In the genomic region with DNA sequence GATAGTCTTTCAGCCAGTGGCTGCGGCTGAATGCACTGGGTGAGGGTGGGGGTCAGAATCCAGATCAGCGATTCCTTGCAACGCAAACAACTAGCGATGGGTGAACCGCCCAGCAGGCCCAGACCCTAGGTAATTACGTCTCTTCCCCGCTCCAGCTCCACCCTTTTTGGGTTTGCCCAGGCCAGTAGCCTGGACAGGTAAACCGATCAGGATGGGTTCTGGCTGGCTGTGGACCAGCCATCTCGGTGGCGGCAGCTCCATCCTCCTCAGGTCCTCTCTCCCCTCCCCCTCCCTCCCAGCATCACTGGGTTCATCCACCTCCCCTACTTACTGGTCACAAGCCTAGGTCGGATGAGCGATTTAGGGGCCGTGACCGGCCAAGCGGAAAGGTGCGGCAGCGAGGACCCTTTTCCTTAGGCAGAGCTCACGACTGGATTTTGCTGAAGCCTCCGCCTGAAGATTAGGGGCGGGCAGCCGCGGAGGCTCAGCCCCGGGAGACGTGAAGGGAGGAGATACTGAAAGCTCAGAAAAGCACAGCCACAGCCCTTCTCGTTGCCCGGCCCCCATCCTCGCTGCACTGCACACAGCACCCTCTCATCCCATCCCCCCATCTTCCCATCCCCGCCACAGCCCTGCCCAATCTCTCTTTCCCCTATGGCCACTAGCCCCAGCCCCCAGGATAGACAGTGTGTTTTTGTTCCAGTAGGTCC, we compare ENCODE assay signal across 9 mouse cellular contexts. TPM values are rescaled to one million over a fixed set of nuclear protein-coding genes. Genes with fewer than 3 reads are reported as not detected.
A peak's percentile ranks its signal among the peaks of the same experiment; 100 is the strongest.
DNase-seq lines count a peak whose midpoint lies in the region; ATAC-seq and TF ChIP-seq lines count a peak whose summit lies in the region.
"Had no signal": no experiment of that assay in that cellular context is flagged by ENCODE, and none has a peak within 500 bp of the region (broad histone marks: within the 10 kb centered on the region; RNA-seq: fewer than 3 reads in every experiment).

Gene Sprn (minus strand): TSS at position 660 of the 710 bp plus-strand sequence.

- no peaks in the 10 kb centered on the region for H3K9me3 ChIP-seq in heart, embryonic 11.5 days (replicated peaks; ENCODE audit: control insufficient read depth, low read length)
- H3K9me3 ChIP-seq in heart, postnatal 0 days (replicated peaks; ENCODE audit: control insufficient read depth, low read length) = no peaks in the 10 kb centered on the region
- no peaks in the 10 kb centered on the region for H3K9me3 ChIP-seq in lung, postnatal 0 days (ENCODE audit: low read length)

- peaks cover 44% of the 10 kb centered on the region for H3K27me3 ChIP-seq in heart, embryonic 11.5 days (ENCODE audit: control insufficient read depth, insufficient read depth, low read length)
- H3K27me3 ChIP-seq in heart, postnatal 0 days (ENCODE audit: control insufficient read depth, insufficient read depth, low read length) = peaks cover 33% of the 10 kb centered on the region
- peaks cover 20% of the 10 kb centered on the region; the same call in 1 of the 2 replicates for H3K27me3 ChIP-seq in lung, postnatal 0 days (replicated peaks; ENCODE audit: insufficient read depth, low read length)
- H3K27me3 ChIP-seq in thymus, adult 2 months (ENCODE audit: control insufficient read depth, insufficient read depth, low read length) = no peaks in the 10 kb centered on the region; the same call in 1 of the 2 replicates

- H3K4me2 ChIP-seq in heart, embryonic 11.5 days = peak within 1 kb of the TSS; percentile 53
- H3K4me2 ChIP-seq in heart, postnatal 0 days (ENCODE audit: low read depth, low read length) = peak within 1 kb of the TSS; percentile 24
- H3K4me2 ChIP-seq in lung, postnatal 0 days (replicated peaks; ENCODE audit: low read depth, low read length) = no peak within 1 kb of the TSS

- TF ChIP-seq POLR2A in cortical plate, adult 2 months (IDR thresholded peaks at IDR 0.05; ENCODE audit: extremely low read depth, insufficient read depth, low read length) = peak; percentile 87
- no peak for TF ChIP-seq POLR2A in thymus, adult 2 months (IDR thresholded peaks at IDR 0.05; ENCODE audit: control insufficient read depth, extremely low read depth, insufficient read depth, low read length, poor library complexity)

- H3K9ac ChIP-seq in heart, embryonic 11.5 days (ENCODE audit: low read depth, low read length) = no peak within 1 kb of the TSS
- no peak within 1 kb of the TSS for H3K9ac ChIP-seq in heart, postnatal 0 days (replicated peaks; ENCODE audit: low read depth, low read length)
- no peak within 1 kb of the TSS for H3K9ac ChIP-seq in lung, postnatal 0 days (replicated peaks; ENCODE audit: low read depth)

- no peaks in the 10 kb centered on the region; the same call in none of the 2 replicates for H3K36me3 ChIP-seq in heart, embryonic 11.5 days (ENCODE audit: control insufficient read depth, insufficient read depth, low read length)
- H3K36me3 ChIP-seq in heart, postnatal 0 days (replicated peaks; ENCODE audit: control insufficient read depth, insufficient read depth, low read length) = no peaks in the 10 kb centered on the region
- no peaks in the 10 kb centered on the region for H3K36me3 ChIP-seq in lung, postnatal 0 days (ENCODE audit: insufficient read depth, low read length)
- no peaks in the 10 kb centered on the region for H3K36me3 ChIP-seq in thymus, adult 2 months (ENCODE audit: control insufficient read depth, insufficient read depth, low read length)

- intact Hi-C loops in heart, postnatal 25 days (cut with DNase I) = no loop called here
- intact Hi-C loops in left cerebral cortex, postnatal 25 days (cut with DNase I) = loop anchor here (5.0 to 10.0 kb wide), 2 partner anchors 580 to 673 kb away; no protein-coding TSS in a partner anchor

- TF ChIP-seq CTCF in cortical plate, adult 2 months (IDR thresholded peaks at IDR 0.05; ENCODE audit: extremely low read depth, insufficient read depth, low read length) = no peak
- no peak for TF ChIP-seq CTCF in heart, postnatal 0 days (IDR thresholded peaks at IDR 0.05; ENCODE audit: low read depth)
- TF ChIP-seq CTCF in lung, postnatal 0 days (IDR thresholded peaks at IDR 0.05) = no peak
- TF ChIP-seq CTCF in thymus, adult 2 months (IDR thresholded peaks at IDR 0.05; ENCODE audit: borderline replicate concordance, control insufficient read depth, extremely low read depth, insufficient read depth, low read length, poor library complexity) = no peak

- H3K27ac ChIP-seq in heart, embryonic 11.5 days (ENCODE audit: low read depth, low read length) = no peak within 1 kb of the TSS
- H3K27ac ChIP-seq in cortical plate, adult 2 months (ENCODE audit: insufficient read depth, low read length) = peak within 1 kb of the TSS; percentile 89
- H3K27ac ChIP-seq in heart, postnatal 0 days (ENCODE audit: low read depth) = no peak within 1 kb of the TSS
- no peak within 1 kb of the TSS for H3K27ac ChIP-seq in lung, postnatal 0 days (ENCODE audit: low read length)
- H3K27ac ChIP-seq in thymus, adult 2 months (ENCODE audit: control insufficient read depth, insufficient read depth, low read length) = no peak within 1 kb of the TSS

- ATAC-seq in heart, embryonic 11.5 days (replicated peaks; ENCODE audit: insufficient number of reproducible peaks, low FRiP score, low TSS enrichment) = no peak
- no peak for ATAC-seq in heart, postnatal 0 days (ENCODE audit: insufficient read depth, low read depth)
- no peak for ATAC-seq in lung, postnatal 0 days

- H3K4me1 ChIP-seq in heart, embryonic 11.5 days (ENCODE audit: control insufficient read depth, insufficient read depth, low read length) = peaks cover 2% of the 10 kb centered on the region; the same call in 1 of the 2 replicates
- H3K4me1 ChIP-seq in cortical plate, adult 2 months (ENCODE audit: control insufficient read depth, insufficient read depth, low read length) = peaks cover 3% of the 10 kb centered on the region
- H3K4me1 ChIP-seq in heart, postnatal 0 days (ENCODE audit: control insufficient read depth, insufficient read depth) = no peaks in the 10 kb centered on the region
- H3K4me1 ChIP-seq in lung, postnatal 0 days (ENCODE audit: insufficient read depth, low read depth, low read length) = no peaks in the 10 kb centered on the region
- H3K4me1 ChIP-seq in thymus, adult 2 months (replicated peaks; ENCODE audit: control insufficient read depth, insufficient read depth, low read length) = no peaks in the 10 kb centered on the region

- no peak for TF ChIP-seq EP300 in heart, postnatal 0 days (IDR thresholded peaks at IDR 0.05; ENCODE audit: low read depth)
- TF ChIP-seq EP300 in lung, postnatal 0 days (IDR thresholded peaks at IDR 0.05) = no peak

- no peak for DNase-seq in heart, postnatal 25 days (ENCODE audit: low spot score)
- DNase-seq in heart, postnatal 0 days (ENCODE audit: low spot score) = no peak
- DNase-seq in left cerebral cortex, postnatal 25 days (ENCODE audit: low spot score in 2 of 2) = peak; percentile 80 to 91
- peak; percentile 51 for DNase-seq in retina, postnatal 7 days (ENCODE audit: low read depth, low spot score)
- DNase-seq in lung, postnatal 0 days (ENCODE audit: low spot score) = no peak
- DNase-seq in thymus, adult 2 months = no peak

- H3K4me3 ChIP-seq in heart, embryonic 11.5 days (ENCODE audit: low read depth, low read length) = peak within 1 kb of the TSS; percentile 22; the same call in 1 of the 2 replicates
- H3K4me3 ChIP-seq in cortical plate, adult 2 months (ENCODE audit: insufficient read depth, low read length) = peak within 1 kb of the TSS; percentile 82
- H3K4me3 ChIP-seq in heart, postnatal 0 days (ENCODE audit: low read depth, low read length) = peak within 1 kb of the TSS; percentile 24
- H3K4me3 ChIP-seq in lung, postnatal 0 days (ENCODE audit: low read depth, low read length) = no peak within 1 kb of the TSS
- H3K4me3 ChIP-seq in thymus, adult 2 months (ENCODE audit: control insufficient read depth, insufficient read depth, low read length) = no peak within 1 kb of the TSS

- WGBS in heart, embryonic 11.5 days (ENCODE audit: insufficient replicate concordance) = 5% methylated on average over 28 of the region's 28 CpGs
- WGBS in heart, postnatal 0 days = 6% methylated on average over 28 of the region's 28 CpGs
- WGBS in lung, postnatal 0 days = 4% methylated on average over 28 of the region's 28 CpGs
- 20% methylated on average over 28 of the region's 28 CpGs for WGBS in thymus, adult 2 months

RNA-seq across cellular contexts. Expression of gene Sprn, which starts in this region (rescaled TPM):
- 0.04 TPM in 1 of 2 replicates, not detected in the other for polyA plus RNA-seq in heart, embryonic 11.5 days (2014; fragmentation: Nextera tagmentation; extraction: Ambion mirVana)
- total RNA-seq in heart, postnatal 25 days (2021) = under 1 TPM; 0.36 to 0.84 TPM
- polyA plus RNA-seq in cortical plate, adult 2 months (2012; rRNA removed) = 128 and 142 TPM in 2 replicates
- 0.61 TPM in 1 of 2 replicates, not detected in the other for total RNA-seq in heart, postnatal 0 days (2014; rRNA removed; ENCODE audit: low replicate concordance)
- 0.16 and 0.25 TPM in 2 replicates for polyA plus RNA-seq in heart, postnatal 0 days (2015; fragmentation: Nextera tagmentation; extraction: Ambion mirVana)
- total RNA-seq in left cerebral cortex, postnatal 25 days (2021) = 100 to 1,000 TPM; 160 to 172 TPM
- 0.10 and 0.19 TPM in 2 replicates for polyA plus RNA-seq in lung, postnatal 0 days (2015; fragmentation: Nextera tagmentation; extraction: Ambion mirVana)
- polyA plus RNA-seq in thymus, adult 2 months (2012; rRNA removed) = 0.18 and 0.31 TPM in 2 replicates
- polyA plus RNA-seq: C2C12 had no signal

Comparison
In these comparisons a context has a peak if more than half of its experiments do, and no peak if none do; other contexts are left out.
1. RNA of gene Sprn (total RNA-seq): 160 to 172 TPM in left cerebral cortex, postnatal 25 days; 0.36 to 0.84 TPM in heart, postnatal 25 days and 0.61 TPM in heart, postnatal 0 days; every median in the first group is over 10 times any median in the second.
2. RNA of gene Sprn (polyA plus RNA-seq): 128 to 142 TPM in cortical plate, adult 2 months; 0.18 to 0.31 TPM in thymus, adult 2 months, 0.16 to 0.25 TPM in heart, postnatal 0 days, 0.10 to 0.19 TPM in lung, postnatal 0 days and 0.04 TPM in heart, embryonic 11.5 days; every median in the first group is over 10 times any median in the second.
3. H3K4me3 ChIP-seq: peak in heart, embryonic 11.5 days (single experiment), cortical plate, adult 2 months (single experiment) and heart, postnatal 0 days (single experiment); none in lung, postnatal 0 days (single experiment) and thymus, adult 2 months (single experiment).
4. DNase-seq: peak in left cerebral cortex, postnatal 25 days (2 of 2) and retina, postnatal 7 days (single experiment); none in heart, postnatal 25 days (single experiment), heart, postnatal 0 days (single experiment), lung, postnatal 0 days (single experiment) and thymus, adult 2 months (single experiment).